Mouse (Mus musculus) thymus, adult 2 months (tissue): ENCODE data around the gene Myo1b. TPM values are rescaled to one million over a fixed set of nuclear protein-coding genes. Genes with fewer than 3 reads are reported as not detected.

ENCODE experiments used
- DNase-seq: peaks from one replicate; pipeline ENCODE4 v3.0.0; 2021
- H3K27ac ChIP-seq: fragments of 200-500 bp; 2 replicates; pipeline ENCODE4 v1.5.1; 2012; ENCODE audit warnings: low read length, control low read depth; ENCODE audit not compliant: control insufficient read depth, insufficient read depth
- H3K27me3 ChIP-seq: fragments of 200-500 bp; 2 replicates; pipeline ENCODE4 v1.6.1; 2012; ENCODE audit warnings: mild to moderate bottlenecking, low read length, moderate library complexity, mixed read lengths; ENCODE audit not compliant: control insufficient read depth, insufficient read depth
- H3K36me3 ChIP-seq: fragments of 200-500 bp; 2 replicates; pipeline ENCODE4 v1.6.1; 2012; ENCODE audit warnings: mild to moderate bottlenecking, low read length, moderate library complexity; ENCODE audit not compliant: control insufficient read depth, insufficient read depth
- H3K4me1 ChIP-seq: fragments of 200-500 bp; replicated peaks from 2 replicates; pipeline ENCODE4 v1.6.1; 2012; ENCODE audit warnings: low read length; ENCODE audit not compliant: control insufficient read depth, insufficient read depth
- H3K4me3 ChIP-seq: fragments of 200-500 bp; 2 replicates; pipeline ENCODE4 v1.5.1; 2012; ENCODE audit warnings: mild to moderate bottlenecking, low read length, control low read depth, moderate library complexity; ENCODE audit not compliant: control insufficient read depth, insufficient read depth
- CTCF ChIP-seq: fragments of 200-500 bp; IDR thresholded peaks from 2 replicates; pipeline ENCODE4 v1.5.1; 2012; ENCODE audit warnings: mild to moderate bottlenecking, control low read depth, low read length, moderate library complexity, borderline replicate concordance; ENCODE audit not compliant: control insufficient read depth, poor library complexity, insufficient read depth; ENCODE audit errors: extremely low read depth
- POLR2A ChIP-seq: fragments of 200-500 bp; IDR thresholded peaks from 2 replicates; pipeline ENCODE4 v1.6.1; 2012; ENCODE audit warnings: mild to moderate bottlenecking, low read length, control low read depth, moderate library complexity; ENCODE audit not compliant: control insufficient read depth, poor library complexity, insufficient read depth; ENCODE audit errors: extremely low read depth
- WGBS: fragments of 180-500 bp; shearing (Covaris S2); methylation state at CpG from one replicate; pipeline ENCODE4 v1.1.7; 2018; 5-methylcytosine and 5-hydroxymethylcytosine counted together
- polyA plus RNA-seq: library from polyadenylated mRNA; depleted of rRNA; stranded (reverse); fragments of >200 nt; gene quantifications from 2 replicates; pipeline ENCODE4 v1.2.3, GENCODE M21; 2012

Myo1b gene
- polyA plus RNA-seq, 1 experiment = 3.3 TPM

DNA sequence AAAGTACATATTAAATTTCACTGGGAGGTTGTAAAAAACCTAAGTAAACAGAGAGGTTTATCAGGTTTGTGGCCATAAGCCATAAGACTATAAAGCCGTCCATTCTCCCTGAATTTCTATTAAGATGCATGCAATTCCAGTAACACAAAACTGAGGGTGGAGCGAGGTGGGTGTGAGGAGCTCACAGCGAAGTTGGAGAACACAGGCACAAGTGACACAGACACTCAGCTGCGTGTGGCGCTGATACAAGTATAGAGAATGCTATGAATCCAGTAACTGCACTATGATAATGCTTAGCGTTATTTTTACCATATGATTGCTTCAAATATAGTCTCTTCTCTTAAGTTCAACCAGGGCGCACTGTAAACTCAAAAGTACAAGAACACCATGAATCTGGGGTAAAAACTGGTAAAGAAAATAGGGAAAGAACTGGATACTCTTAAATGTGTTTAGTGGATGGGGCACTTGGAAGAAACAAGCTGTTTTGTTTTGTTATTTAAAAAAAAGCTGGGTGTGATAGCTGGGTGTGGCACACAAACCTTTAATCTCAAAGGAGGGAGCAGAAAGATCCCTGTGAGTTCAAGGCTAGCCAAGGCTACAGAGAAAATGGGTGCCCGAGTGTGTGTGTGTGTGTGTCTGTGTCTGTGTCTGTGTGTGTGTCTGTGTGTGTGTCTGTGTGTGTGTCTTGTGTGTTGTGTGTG is 9.5 kb downstream of the Myo1b start:
- TF ChIP-seq CTCF (no peak), POLR2A (no peak)
- no peaks in the 10 kb centered on the region for H3K36me3 ChIP-seq
- H3K27me3 ChIP-seq = no peaks in the 10 kb centered on the region
- no peaks in the 10 kb centered on the region for H3K4me1 ChIP-seq
- no peak for DNase-seq
- WGBS = 96% methylated on average over 8 of the region's 8 CpGs
- no peak overlapping the region for H3K4me3 ChIP-seq
- no peak overlapping the region for H3K27ac ChIP-seq

DNA sequence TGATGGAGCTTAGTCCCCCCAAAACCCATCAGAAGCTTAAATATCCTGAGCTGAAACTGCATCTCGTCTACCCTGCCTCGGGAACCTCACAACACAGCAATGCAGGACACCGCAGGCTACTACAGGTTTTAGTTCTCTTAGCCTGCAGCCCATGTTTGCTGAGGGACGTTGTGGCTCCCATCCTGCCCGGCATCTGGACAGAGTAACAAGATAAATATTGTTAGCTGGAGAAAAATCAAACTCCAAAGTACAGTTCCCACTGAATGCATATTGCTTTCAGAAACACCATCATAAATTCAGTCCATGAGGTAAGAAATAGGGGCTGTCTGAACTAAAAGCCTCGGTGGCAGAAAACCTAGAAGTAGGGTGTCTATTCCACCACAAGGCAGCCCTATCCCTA is 10.8 kb downstream of the Myo1b start:
- H3K4me3 ChIP-seq = no peak overlapping the region
- no peaks in the 10 kb centered on the region for H3K27me3 ChIP-seq
- WGBS = 93% methylated on average over 6 of the region's 6 CpGs
- no peak overlapping the region for H3K27ac ChIP-seq
- TF ChIP-seq POLR2A (no peak), CTCF (no peak)
- no peak for DNase-seq
- H3K36me3 ChIP-seq = no peaks in the 10 kb centered on the region
- no peaks in the 10 kb centered on the region for H3K4me1 ChIP-seq

DNA sequence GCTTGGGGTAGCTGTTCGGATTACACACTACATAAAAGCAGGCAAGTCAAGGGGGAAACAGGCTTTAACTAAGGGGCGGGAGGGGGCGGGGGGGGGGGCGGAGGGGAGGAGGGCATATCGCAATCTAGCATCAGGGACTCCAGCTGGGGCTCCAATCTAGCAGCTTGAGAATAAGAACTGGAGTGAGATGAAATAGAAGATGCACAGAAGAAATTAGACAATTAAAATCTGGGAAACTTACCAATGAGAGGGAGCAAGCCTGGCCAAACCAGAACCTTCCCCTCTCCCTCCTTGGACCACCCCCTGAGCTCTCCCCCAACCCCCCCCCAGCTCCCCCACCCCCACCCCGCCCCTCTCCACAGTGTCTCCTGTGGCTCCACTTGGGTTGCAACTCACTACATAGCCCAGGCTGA is 18.7 kb downstream of the Myo1b start:
- H3K4me3 ChIP-seq = no peak overlapping the region
- no peaks in the 10 kb centered on the region for H3K27me3 ChIP-seq
- no peaks in the 10 kb centered on the region for H3K4me1 ChIP-seq
- H3K27ac ChIP-seq = no peak overlapping the region
- DNase-seq = no peak
- TF ChIP-seq CTCF (no peak), POLR2A (no peak)
- no peaks in the 10 kb centered on the region for H3K36me3 ChIP-seq
- WGBS = 84% methylated on average over 6 of the region's 6 CpGs

DNA sequence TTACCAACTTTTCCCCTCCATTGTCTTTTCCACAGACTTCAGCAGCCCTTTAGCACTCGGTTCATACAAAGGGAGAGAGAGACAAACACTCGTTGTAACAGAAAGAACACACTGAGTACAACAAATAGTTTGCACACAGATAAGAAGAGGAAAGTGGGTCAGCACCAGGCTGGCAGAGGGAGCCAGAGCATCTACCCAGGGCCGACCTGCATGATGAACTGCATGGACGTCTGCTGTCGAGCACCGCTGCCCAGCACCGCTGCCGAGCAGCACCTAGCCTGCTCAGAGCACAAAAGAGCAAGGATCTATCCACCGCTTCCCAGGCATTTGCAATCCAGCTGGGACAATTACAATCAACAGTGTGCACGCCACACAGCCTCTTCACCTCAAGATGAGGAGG is 19.9 kb downstream of the Myo1b start:
- DNase-seq = no peak
- Histone ChIP-seq H3K27me3 (no peaks in the 10 kb centered on the region), H3K27ac (no peak overlapping the region), H3K4me3 (no peak overlapping the region), H3K36me3 (no peaks in the 10 kb centered on the region), H3K4me1 (no peaks in the 10 kb centered on the region)
- no peak for TF ChIP-seq CTCF
- TF ChIP-seq POLR2A = no peak
- WGBS = 92% methylated on average over 10 of the region's 10 CpGs

DNA sequence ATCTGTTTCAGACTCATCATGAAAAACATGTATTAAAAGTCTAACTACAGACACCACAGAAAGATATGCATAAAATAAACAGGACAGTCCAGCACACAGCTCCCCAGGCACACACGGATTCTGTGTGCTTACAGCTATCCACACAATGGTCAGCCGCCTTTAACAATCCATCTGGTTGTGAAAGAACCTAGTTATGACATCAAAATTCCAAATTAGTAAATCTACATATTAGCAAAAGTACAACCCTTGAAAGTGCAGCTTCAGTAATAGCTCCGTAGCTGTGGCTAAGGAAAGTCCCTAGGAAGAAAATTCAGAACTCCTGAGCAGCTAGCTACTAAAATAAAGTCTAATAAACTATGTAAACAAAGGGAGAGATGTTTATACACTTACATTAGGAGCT is 21.1 kb downstream of the Myo1b start:
- DNase-seq = no peak
- H3K36me3 ChIP-seq = no peaks in the 10 kb centered on the region
- TF ChIP-seq POLR2A (no peak), CTCF (no peak)
- H3K4me1 ChIP-seq = no peaks in the 10 kb centered on the region
- H3K27ac ChIP-seq = no peak overlapping the region
- no peaks in the 10 kb centered on the region for H3K27me3 ChIP-seq
- WGBS = 93% methylated on average over 3 of the region's 3 CpGs
- H3K4me3 ChIP-seq = no peak overlapping the region

DNA sequence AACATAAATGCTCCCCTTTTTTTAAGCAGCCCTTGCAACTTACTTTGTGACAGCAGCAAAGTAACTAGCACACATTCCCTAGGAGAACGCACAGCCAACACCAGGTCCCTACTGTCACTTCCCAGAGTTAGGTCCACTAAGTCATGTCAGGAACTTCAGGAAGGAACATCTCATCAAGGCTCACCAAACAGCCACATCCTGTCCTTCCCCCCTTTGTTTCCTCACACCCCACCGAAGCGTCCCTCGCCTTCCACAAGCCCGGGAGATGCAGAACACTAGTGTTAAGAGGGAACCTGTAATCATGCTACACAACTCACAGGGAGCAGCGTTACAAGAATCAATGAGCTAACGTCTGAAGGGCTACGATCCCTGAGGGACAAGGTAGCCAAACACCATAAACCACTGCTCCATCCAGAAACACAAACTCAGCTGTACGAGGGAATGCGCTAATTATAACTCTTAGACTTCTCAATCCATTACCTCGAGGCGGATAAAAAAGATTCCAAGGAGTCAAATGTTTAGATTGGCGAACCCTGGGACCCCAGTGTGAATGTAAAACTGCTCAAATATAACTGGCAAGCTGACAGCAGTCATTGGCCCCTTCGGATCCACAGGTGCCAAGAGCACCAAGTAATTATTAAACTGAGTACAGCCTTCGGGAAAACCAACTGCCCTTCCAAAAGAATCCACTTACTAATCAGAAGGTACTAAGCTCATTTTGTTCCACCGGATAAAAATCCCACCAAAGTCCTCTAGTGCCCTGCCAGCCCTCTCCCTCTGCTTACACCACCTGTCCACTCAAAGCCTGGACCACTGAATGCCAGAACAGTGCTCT is 22.1 kb downstream of the Myo1b start:
- Histone ChIP-seq H3K4me3 (no peak overlapping the region), H3K4me1 (no peaks in the 10 kb centered on the region), H3K36me3 (no peaks in the 10 kb centered on the region), H3K27ac (no peak overlapping the region), H3K27me3 (no peaks in the 10 kb centered on the region)
- no peak for DNase-seq
- 88% methylated on average over 16 of the region's 16 CpGs for WGBS
- no peak for TF ChIP-seq CTCF
- no peak for TF ChIP-seq POLR2A
